Mouse (Mus musculus): ENCODE data around the gene Pde4b.

The Pde4b gene

GRCm38 (mm10) chr4:102557508-102558220 is 470.3 kb downstream of the Pde4b start:
- DNase-seq = no peak

- no peak for DNase-seq
Measured at GRCm38 (mm10) chr4:102558328-102558727, 471.0 kb downstream of the Pde4b start.

- peak; percentile 67 for DNase-seq
Measured at GRCm38 (mm10) chr4:102560676-102561280, 473.4 kb downstream of the Pde4b start.

GRCm38 (mm10) chr4:102563273-102563855 is 476.0 kb downstream of the Pde4b start:
- DNase-seq = no peak

GRCm38 (mm10) chr4:102564286-102564685 is 476.9 kb downstream of the Pde4b start:
- DNase-seq = no peak

GRCm38 (mm10) chr4:102566421-102566820 is 479.1 kb downstream of the Pde4b start:
- no peak for DNase-seq

- no peak for DNase-seq
Measured at GRCm38 (mm10) chr4:102567111-102567510, 479.8 kb downstream of the Pde4b start.

- peak; percentile 40 for DNase-seq
Measured at GRCm38 (mm10) chr4:102567676-102568254, 480.4 kb downstream of the Pde4b start.

GRCm38 (mm10) chr4:102568591-102568990 is 481.2 kb downstream of the Pde4b start:
- DNase-seq = peak; percentile 81

GRCm38 (mm10) chr4:102569101-102569583 is 481.8 kb downstream of the Pde4b start:
- DNase-seq = no peak

- peak; percentile 49 for DNase-seq
Measured at GRCm38 (mm10) chr4:102569950-102570765, 482.8 kb downstream of the Pde4b start.

- no peak for DNase-seq
Measured at GRCm38 (mm10) chr4:102570766-102571411, 483.5 kb downstream of the Pde4b start.

- no peak for DNase-seq
Measured at GRCm38 (mm10) chr4:102572031-102572430, 484.7 kb downstream of the Pde4b start.

GRCm38 (mm10) chr4:102572591-102572990 is 485.2 kb downstream of the Pde4b start:
- DNase-seq = no peak

GRCm38 (mm10) chr4:102573361-102573781 is 486.0 kb downstream of the Pde4b start:
- no peak for DNase-seq

GRCm38 (mm10) chr4:102574226-102574625 is 486.9 kb downstream of the Pde4b start:
- peak; percentile 34 for DNase-seq

- DNase-seq = no peak
Measured at GRCm38 (mm10) chr4:102574666-102575254, 487.4 kb downstream of the Pde4b start.

GRCm38 (mm10) chr4:102576109-102576508 is 488.8 kb downstream of the Pde4b start:
- DNase-seq = no peak

GRCm38 (mm10) chr4:102577636-102578035 is 490.3 kb downstream of the Pde4b start:
- no peak for DNase-seq

GRCm38 (mm10) chr4:102579051-102579450 is 491.7 kb downstream of the Pde4b start:
- DNase-seq = no peak

- no peak for DNase-seq
Measured at GRCm38 (mm10) chr4:102579746-102580145, 492.4 kb downstream of the Pde4b start.
